Mouse (Mus musculus): ENCODE data around the gene Strada.
A peak's percentile ranks its signal among the peaks of the same experiment; 100 is the strongest.
"Not testable (repeated sequence)": the region's sequence is repeated elsewhere in the genome, so short reads cannot be mapped to it uniquely, and the experiment has no call there.

The Strada gene

GRCm38 (mm10) chr11:106154770-106155169 lies 47.2 kb downstream of the Strada start:
- peak; percentile 17 for DNase-seq

- no peak for DNase-seq
Measured at GRCm38 (mm10) chr11:106154091-106154490, 47.9 kb downstream of the Strada start.

- no peak for DNase-seq
Measured at GRCm38 (mm10) chr11:106152132-106152531, 49.8 kb downstream of the Strada start.

- DNase-seq: no peak
Measured at GRCm38 (mm10) chr11:106151219-106151618, 50.7 kb downstream of the Strada start.

- DNase-seq: no peak
Measured at GRCm38 (mm10) chr11:106134580-106135528, 67.1 kb downstream of the Strada start.

GRCm38 (mm10) chr11:106132516-106132915 lies 69.5 kb downstream of the Strada start:
- DNase-seq: no peak

GRCm38 (mm10) chr11:106129477-106129876 lies 72.5 kb downstream of the Strada start:
- DNase-seq: no peak

- DNase-seq: not testable (repeated sequence)
Measured at GRCm38 (mm10) chr11:106126727-106127373, 75.1 kb downstream of the Strada start.

- no peak for DNase-seq
Measured at GRCm38 (mm10) chr11:106125827-106126226, 76.1 kb downstream of the Strada start.

GRCm38 (mm10) chr11:106124784-106125183 lies 77.2 kb downstream of the Strada start:
- no peak for DNase-seq

GRCm38 (mm10) chr11:106122736-106123135 lies 79.2 kb downstream of the Strada start:
- peak; percentile 50 for DNase-seq

- no peak for DNase-seq
Measured at GRCm38 (mm10) chr11:106122221-106122620, 79.7 kb downstream of the Strada start.

Data from thymus, postnatal 25 days (tissue).